In genomic region chr3:153791610-153792363, GRCm38 (mm10) we compare ENCODE assay signal across 11 mouse cellular contexts. TPM values are rescaled to one million over a fixed set of nuclear protein-coding genes. Genes with fewer than 3 reads are reported as not detected.
DNase-seq lines count a peak whose midpoint lies in the region; ATAC-seq and TF ChIP-seq lines count a peak whose summit lies in the region.
"Had no signal": no experiment of that assay in that cellular context is flagged by ENCODE, and none has a peak within 500 bp of the region (broad histone marks: within the 10 kb centered on the region; RNA-seq: fewer than 3 reads in every experiment).

No protein-coding gene starts in this region.

- no peak for TF ChIP-seq CTCF in lung, postnatal 0 days (IDR thresholded peaks at IDR 0.05)

- no peaks in the 10 kb centered on the region for H3K36me3 ChIP-seq in heart, embryonic 10.5 days
- no peaks in the 10 kb centered on the region for H3K36me3 ChIP-seq in lung, postnatal 0 days (ENCODE audit: insufficient read depth, low read length)
- H3K36me3 ChIP-seq in intestine, embryonic 14.5 days (ENCODE audit: control insufficient read depth, insufficient read depth, low read length) = no peaks in the 10 kb centered on the region
- H3K36me3 ChIP-seq in stomach, embryonic 15.5 days = no peaks in the 10 kb centered on the region
- H3K36me3 ChIP-seq: embryonic facial prominence, embryonic 12.5 days had no signal

- no peak overlapping the region for H3K9ac ChIP-seq in lung, postnatal 0 days (replicated peaks; ENCODE audit: low read depth)
- H3K9ac ChIP-seq in intestine, embryonic 14.5 days (ENCODE audit: low read length) = no peak overlapping the region
- no peak overlapping the region for H3K9ac ChIP-seq in stomach, embryonic 15.5 days
- H3K9ac ChIP-seq: embryonic facial prominence, embryonic 12.5 days had no signal

- peak; percentile 96 for DNase-seq in heart, embryonic 10.5 days (ENCODE audit: low spot score)
- DNase-seq in heart, adult 9 months (ENCODE audit: low spot score in 2 of 2) = no peak
- DNase-seq in lung, postnatal 0 days (ENCODE audit: low spot score) = no peak
- no peak for DNase-seq in lung, adult 18-20 months
- DNase-seq in intestine, embryonic 14.5 days (ENCODE audit: low spot score) = no peak
- DNase-seq in right cerebral cortex, postnatal 14 days = no peak
- no peak for DNase-seq in cerebellum, postnatal 25 days
- DNase-seq: B cell, adult 2 months; kidney, adult 9 months had no signal

- H3K27me3 ChIP-seq in heart, embryonic 10.5 days (ENCODE audit: insufficient read depth, poor library complexity, severe bottlenecking) = 0 out of 2 replicates have a peak, but pooled peaks cover 6% of the 10 kb centered on the region
- no peaks in the 10 kb centered on the region for H3K27me3 ChIP-seq in lung, postnatal 0 days (replicated peaks; ENCODE audit: insufficient read depth, low read length)
- no peaks in the 10 kb centered on the region for H3K27me3 ChIP-seq in intestine, embryonic 14.5 days (replicated peaks; ENCODE audit: control insufficient read depth, insufficient read depth, low read length)
- no peaks in the 10 kb centered on the region for H3K27me3 ChIP-seq in stomach, embryonic 15.5 days (replicated peaks)
- H3K27me3 ChIP-seq: embryonic facial prominence, embryonic 12.5 days had no signal

- H3K4me1 ChIP-seq in heart, embryonic 10.5 days = peaks cover 25% of the 10 kb centered on the region
- no peaks in the 10 kb centered on the region for H3K4me1 ChIP-seq in lung, postnatal 0 days (ENCODE audit: insufficient read depth, low read depth, low read length)
- no peaks in the 10 kb centered on the region for H3K4me1 ChIP-seq in intestine, embryonic 14.5 days (replicated peaks; ENCODE audit: control insufficient read depth, insufficient read depth, low read length)
- no peaks in the 10 kb centered on the region; the same call in 1 of the 2 replicates for H3K4me1 ChIP-seq in stomach, embryonic 15.5 days
- H3K4me1 ChIP-seq: embryonic facial prominence, embryonic 12.5 days had no signal

- peak; percentile 21; the same call in 1 of the 2 replicates for ATAC-seq in lung, postnatal 0 days
- 0 out of 2 replicates have a peak, but pooled peaks have one; percentile 32 for ATAC-seq in intestine, embryonic 14.5 days (replicated peaks; ENCODE audit: low FRiP score, low TSS enrichment, low read depth)
- ATAC-seq in stomach, embryonic 15.5 days (ENCODE audit: insufficient read depth, low FRiP score, low read depth) = peak; percentile 91

- H3K4me3 ChIP-seq in heart, embryonic 10.5 days = no peak overlapping the region
- H3K4me3 ChIP-seq in lung, postnatal 0 days (ENCODE audit: low read depth, low read length) = no peak overlapping the region
- H3K4me3 ChIP-seq in intestine, embryonic 14.5 days (ENCODE audit: low read depth, low read length) = no peak overlapping the region
- no peak overlapping the region for H3K4me3 ChIP-seq in stomach, embryonic 15.5 days (replicated peaks)
- H3K4me3 ChIP-seq: embryonic facial prominence, embryonic 12.5 days had no signal

- H3K9me3 ChIP-seq in heart, embryonic 10.5 days = no peaks in the 10 kb centered on the region
- H3K9me3 ChIP-seq in lung, postnatal 0 days (ENCODE audit: low read length) = no peaks in the 10 kb centered on the region
- H3K9me3 ChIP-seq in intestine, embryonic 14.5 days (ENCODE audit: control insufficient read depth, low read length) = no peaks in the 10 kb centered on the region
- H3K9me3 ChIP-seq in stomach, embryonic 15.5 days = no peaks in the 10 kb centered on the region
- H3K9me3 ChIP-seq: embryonic facial prominence, embryonic 12.5 days had no signal

- 20% methylated on average over 11 of the region's 11 CpGs for WGBS in heart, embryonic 10.5 days
- WGBS in lung, postnatal 0 days = 54% methylated on average over 11 of the region's 11 CpGs
- WGBS in intestine, embryonic 14.5 days = 68% methylated on average over 11 of the region's 11 CpGs
- WGBS in stomach, embryonic 15.5 days = 61% methylated on average over 11 of the region's 11 CpGs

- peak overlapping the region; percentile 75; the same call in 1 of the 2 replicates for H3K27ac ChIP-seq in heart, embryonic 10.5 days
- no peak overlapping the region for H3K27ac ChIP-seq in lung, postnatal 0 days (ENCODE audit: low read length)
- no peak overlapping the region for H3K27ac ChIP-seq in intestine, embryonic 14.5 days (ENCODE audit: low read depth)
- no peak overlapping the region for H3K27ac ChIP-seq in stomach, embryonic 15.5 days
- H3K27ac ChIP-seq: embryonic facial prominence, embryonic 12.5 days had no signal

- no peak for TF ChIP-seq EP300 in lung, postnatal 0 days (IDR thresholded peaks at IDR 0.05)

- no peak overlapping the region for H3K4me2 ChIP-seq in lung, postnatal 0 days (replicated peaks; ENCODE audit: low read depth, low read length)
- no peak overlapping the region for H3K4me2 ChIP-seq in intestine, embryonic 14.5 days (ENCODE audit: low read length)
- no peak overlapping the region for H3K4me2 ChIP-seq in stomach, embryonic 15.5 days
- H3K4me2 ChIP-seq: embryonic facial prominence, embryonic 12.5 days had no signal

RNA-seq across cellular contexts. Expression of gene Asb17, which starts 52.2 kb away (rescaled TPM):
- polyA plus RNA-seq in heart, embryonic 10.5 days (2016; fragmentation: Nextera tagmentation; extraction: Ambion mirVana) = 1.0 and 2.0 TPM in 2 replicates
- polyA plus RNA-seq in lung, postnatal 0 days (2015; fragmentation: Nextera tagmentation; extraction: Ambion mirVana) = not detected in 2 replicates
- not detected in 2 replicates for polyA plus RNA-seq in intestine, embryonic 14.5 days (2014; fragmentation: Nextera tagmentation; extraction: Ambion mirVana)
- 0.30 and 0.82 TPM in 2 replicates for polyA plus RNA-seq in stomach, embryonic 15.5 days (2015; fragmentation: Nextera tagmentation; extraction: Ambion mirVana)

Comparison
In these comparisons a context has a peak if more than half of its experiments do, and no peak if none do; other contexts are left out.
1. ATAC-seq: peak in every context shown above with its lines; median percentile 91 in stomach, embryonic 15.5 days; 32 in intestine, embryonic 14.5 days; 21 in lung, postnatal 0 days.